Mouse (Mus musculus): ENCODE measurements around the gene Htra3.

The Htra3 gene

DNA sequence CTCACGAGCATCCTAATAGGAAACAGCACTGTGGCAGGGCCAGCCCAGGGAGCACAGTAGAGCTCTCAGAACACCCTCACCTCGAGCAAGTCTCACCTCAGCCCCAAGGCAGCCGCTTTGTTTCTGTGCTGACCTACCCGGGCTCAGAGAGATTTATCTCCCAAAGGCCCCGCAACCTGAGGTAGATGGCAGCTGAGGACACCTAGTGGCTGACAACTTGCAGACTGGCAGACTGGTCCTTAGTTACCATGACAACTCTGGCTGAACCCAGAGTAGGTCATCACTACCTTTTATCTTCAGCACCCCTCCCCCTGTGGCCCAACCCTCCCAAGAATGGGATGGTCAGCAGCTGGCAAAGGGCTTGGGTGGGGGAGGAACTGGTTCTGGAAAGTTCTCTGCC lies 16.2 kb upstream of the Htra3 start:
- peak; percentile 82 for DNase-seq (ENCODE audit: low read depth, low spot score)

GRCm38 (mm10) chr5:35693638-35694037 lies 14.1 kb upstream of the Htra3 start:
- no peak for DNase-seq (ENCODE audit: low read depth, low spot score)

GRCm38 (mm10) chr5:35691246-35691645 lies 11.7 kb upstream of the Htra3 start:
- DNase-seq (ENCODE audit: low read depth, low spot score) = no peak

GRCm38 (mm10) chr5:35690485-35691165 lies 11.0 kb upstream of the Htra3 start:
- DNase-seq (ENCODE audit: low read depth, low spot score) = no peak

DNA sequence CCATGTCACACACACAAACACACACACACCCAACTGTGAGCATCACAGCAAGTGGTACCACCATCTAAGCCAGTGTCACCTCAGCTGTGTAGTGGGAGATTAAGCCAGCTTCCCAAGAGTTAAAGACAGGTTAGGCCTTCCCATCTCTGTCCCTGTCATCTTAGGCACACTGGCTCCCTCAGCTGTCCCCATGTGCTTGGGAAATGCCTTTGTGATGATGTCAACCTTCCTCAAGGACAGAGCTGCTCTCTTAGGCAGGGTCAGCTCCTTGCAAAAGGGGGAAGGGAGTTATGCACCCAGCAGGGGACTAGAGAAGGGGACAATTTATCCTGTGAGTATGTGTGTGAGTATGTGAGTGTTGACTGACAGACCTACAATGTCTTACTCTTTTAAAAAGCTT lies 9.8 kb upstream of the Htra3 start:
- peak; percentile 42 for DNase-seq (ENCODE audit: low read depth, low spot score)

- DNase-seq (ENCODE audit: low read depth, low spot score) = no peak
Measured at GRCm38 (mm10) chr5:35688851-35689250, 9.3 kb upstream of the Htra3 start.

- no peak for DNase-seq (ENCODE audit: low read depth, low spot score)
Measured at GRCm38 (mm10) chr5:35687098-35687497, 7.5 kb upstream of the Htra3 start.

DNA sequence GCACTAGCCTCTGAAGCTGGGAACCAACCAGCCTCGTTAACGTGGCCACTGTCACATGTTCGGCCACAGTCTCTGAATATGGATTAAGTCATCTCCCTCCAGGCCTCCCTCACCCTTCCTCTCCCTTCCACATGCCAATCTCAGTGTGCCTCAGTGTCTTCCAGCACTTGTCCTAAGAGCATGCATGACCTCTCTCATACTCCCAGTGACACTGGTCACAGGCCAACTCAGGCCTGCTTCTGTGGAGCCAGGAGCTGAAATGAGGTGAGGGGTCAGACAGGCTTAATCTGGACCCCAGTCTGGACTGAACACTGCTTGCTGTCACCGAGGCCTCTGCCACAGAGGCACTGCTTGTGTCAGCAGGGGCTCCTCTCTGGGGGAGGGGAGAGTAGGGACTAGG lies 6.8 kb upstream of the Htra3 start:
- DNase-seq (ENCODE audit: low read depth, low spot score) = no peak

- DNase-seq (ENCODE audit: low read depth, low spot score) = no peak
Measured at GRCm38 (mm10) chr5:35685079-35685478, 5.5 kb upstream of the Htra3 start.

GRCm38 (mm10) chr5:35680958-35681357 lies 1.4 kb upstream of the Htra3 start:
- no peak for DNase-seq (ENCODE audit: low read depth, low spot score)

DNA sequence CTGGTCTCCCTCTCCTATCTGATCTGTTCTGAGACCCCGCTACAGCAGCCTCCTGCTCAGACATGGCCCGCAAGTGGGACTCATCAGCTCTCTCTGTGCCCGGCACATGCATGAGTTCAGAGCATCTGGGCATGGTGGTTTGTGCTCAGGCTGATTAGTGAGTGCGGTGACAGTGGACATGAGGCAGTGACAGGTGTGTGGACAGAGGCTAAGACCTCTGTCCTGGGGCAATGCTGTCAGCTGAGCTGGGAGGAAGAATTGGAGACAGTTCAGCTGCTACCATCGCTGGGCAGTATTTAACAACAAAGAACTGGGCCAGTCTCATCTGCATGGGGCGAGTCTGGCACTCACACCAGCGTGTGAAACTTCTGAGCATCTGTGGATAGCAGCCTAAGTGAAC lies 2.6 kb downstream of the Htra3 start:
- no peak for DNase-seq (ENCODE audit: low read depth, low spot score)

- DNase-seq (ENCODE audit: low read depth, low spot score) = peak; percentile 28
Measured at GRCm38 (mm10) chr5:35674081-35674555, 5.5 kb downstream of the Htra3 start.

DNA sequence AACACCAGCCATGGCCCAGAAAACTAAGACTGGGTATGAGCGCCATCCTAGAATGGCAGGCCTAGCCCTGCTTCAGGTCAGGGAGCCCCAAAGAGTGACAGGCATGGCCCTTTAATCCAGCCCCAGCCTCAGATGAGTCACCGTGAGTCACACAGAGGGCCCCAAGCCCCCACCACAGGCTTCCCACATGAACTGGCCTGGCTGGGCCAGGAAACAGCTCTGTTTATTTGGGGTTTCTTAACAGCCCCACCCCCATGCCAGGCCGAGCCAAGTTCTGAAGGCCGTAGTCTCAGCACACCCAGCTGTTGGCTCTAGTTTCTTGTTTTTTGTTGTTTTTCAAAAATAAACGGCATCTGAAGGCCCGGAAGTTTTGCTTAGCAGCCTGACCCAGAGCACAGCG lies 6.5 kb downstream of the Htra3 start:
- DNase-seq (ENCODE audit: low read depth, low spot score) = no peak

- no peak for DNase-seq (ENCODE audit: low read depth, low spot score)
Measured at GRCm38 (mm10) chr5:35672581-35672980, 7.0 kb downstream of the Htra3 start.

- no peak for DNase-seq (ENCODE audit: low read depth, low spot score)
Measured at GRCm38 (mm10) chr5:35671474-35671891, 8.1 kb downstream of the Htra3 start.

- DNase-seq (ENCODE audit: low read depth, low spot score) = no peak
Measured at GRCm38 (mm10) chr5:35670412-35670801, 9.2 kb downstream of the Htra3 start.

DNA sequence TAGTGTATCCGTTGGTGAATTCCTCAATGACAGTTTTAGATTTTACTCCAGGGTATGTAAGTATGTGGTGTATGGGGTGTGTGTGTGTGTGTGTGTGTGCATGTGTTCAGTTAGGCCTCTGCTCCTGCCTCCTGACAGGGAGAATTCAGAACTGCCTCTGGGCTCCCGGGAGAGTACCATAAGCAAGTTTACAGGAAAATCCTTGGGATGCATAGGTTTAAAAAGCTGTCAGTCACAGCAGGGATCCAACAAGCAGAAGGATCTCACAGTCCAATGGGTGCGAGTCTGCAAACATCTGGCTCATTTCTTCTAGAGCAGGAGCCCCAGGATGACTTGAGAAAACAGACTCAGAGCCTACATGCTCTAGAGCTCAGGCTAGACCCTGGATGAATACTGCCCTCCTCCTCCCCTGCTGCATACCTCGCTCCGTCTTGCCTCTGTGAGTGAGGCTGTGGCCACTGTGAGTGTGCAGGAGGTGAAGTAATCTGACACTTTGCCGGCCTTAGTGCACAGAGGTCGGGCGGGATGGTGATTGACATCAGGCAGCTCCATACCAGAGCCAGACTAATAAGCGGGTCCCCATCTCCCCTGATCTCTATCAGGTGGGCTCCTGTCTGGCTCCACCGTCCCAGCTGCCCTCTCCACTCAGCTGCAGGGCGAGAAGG lies 9.7 kb downstream of the Htra3 start:
- peak; percentile 52 for DNase-seq (ENCODE audit: low read depth, low spot score)

- no peak for DNase-seq (ENCODE audit: low read depth, low spot score)
Measured at GRCm38 (mm10) chr5:35666152-35666551, 13.4 kb downstream of the Htra3 start.

GRCm38 (mm10) chr5:35662021-35662545 lies 17.5 kb downstream of the Htra3 start:
- DNase-seq (ENCODE audit: low read depth, low spot score) = no peak

GRCm38 (mm10) chr5:35661210-35661609 lies 18.4 kb downstream of the Htra3 start:
- no peak for DNase-seq (ENCODE audit: low read depth, low spot score)

GRCm38 (mm10) chr5:35659503-35659902 lies 20.1 kb downstream of the Htra3 start:
- DNase-seq (ENCODE audit: low read depth, low spot score) = no peak

GRCm38 (mm10) chr5:35655753-35656485 lies 23.7 kb downstream of the Htra3 start:
- peak; percentile 52 for DNase-seq (ENCODE audit: low read depth, low spot score)
